Mouse (Mus musculus): ENCODE measurements at regions not wholly inside any gene's neighbourhood (a gene's known extent, or its start where the extent isn't known, plus 50 kb on each side); places are given as distances from the start of the nearest gene placed in this dataset.

GRCm38 (mm10) chr5:127057770-127058169 lies 183.8 kb upstream of the Tmem132c start:
- no peak for TF ChIP-seq CTCF (IDR thresholded peaks at IDR 0.05; ENCODE audit: insufficient read depth, low read depth, low read length)
- no peak for TF ChIP-seq POLR2A (IDR thresholded peaks at IDR 0.05; ENCODE audit: insufficient read depth, low read depth, low read length)
